Mouse (Mus musculus): Measurements from ENCODE around the gene Rxrb. TPM values are rescaled to one million over a fixed set of nuclear protein-coding genes. Genes with fewer than 3 reads are reported as not detected.

Rxrb gene
- total and polyA plus RNA-seq, 2 experiments from 2014 or later = 28.4 to 29.4 TPM

DNA sequence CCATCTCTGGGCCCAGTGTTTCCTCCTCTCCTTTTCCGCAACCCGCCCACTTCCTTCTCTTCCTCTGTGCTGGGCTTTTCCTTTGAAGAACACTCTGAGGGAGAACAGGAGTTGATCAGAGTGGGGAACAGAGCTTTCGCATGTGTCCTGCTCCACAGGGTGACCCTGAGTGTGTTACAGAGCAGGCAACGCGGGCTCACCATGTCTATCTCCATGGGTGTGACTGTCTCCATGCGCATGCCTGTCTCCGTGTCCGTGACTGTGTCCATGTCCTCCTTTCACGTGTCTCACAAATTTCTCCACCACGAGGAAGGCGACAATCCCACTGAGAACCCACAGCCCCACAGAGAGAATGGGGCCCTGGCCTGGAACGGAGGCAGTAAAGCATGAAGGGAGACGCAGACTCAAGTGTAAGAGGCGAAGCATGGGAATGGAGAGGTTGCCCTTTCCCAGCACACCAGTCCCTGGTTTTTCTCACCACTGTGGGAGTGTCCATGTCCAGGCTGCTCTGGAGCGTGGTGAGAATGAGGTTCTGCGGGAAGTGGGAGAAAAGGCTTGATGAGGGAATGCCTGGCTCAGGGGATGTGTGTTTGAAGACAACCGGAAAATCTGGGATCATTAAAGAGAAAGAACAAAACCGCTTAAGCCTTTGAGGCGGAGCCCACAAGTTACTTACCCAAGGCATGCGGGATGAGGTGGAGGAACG lies 1.6 kb upstream of the Rxrb start:
- H3K4me1 ChIP-seq (ENCODE audit: control insufficient read depth, insufficient read depth) = peaks cover 36% of the 10 kb centered on the region
- ATAC-seq (ENCODE audit: insufficient read depth, low read depth) (no peak), DNase-seq (ENCODE audit: low spot score) (no peak)
- peak overlapping the region; percentile 96; the same call in 1 of the 2 replicates for H3K27ac ChIP-seq (ENCODE audit: low read depth)
- TF ChIP-seq EP300 (IDR thresholded peaks at IDR 0.05; ENCODE audit: low read depth) = no peak
- TF ChIP-seq CTCF (IDR thresholded peaks at IDR 0.05; ENCODE audit: low read depth) = no peak
- H3K9ac ChIP-seq (replicated peaks; ENCODE audit: low read depth, low read length) = peak overlapping the region; percentile 73
- peak overlapping the region; percentile 63 for H3K4me3 ChIP-seq (ENCODE audit: low read depth, low read length)
- H3K4me2 ChIP-seq (ENCODE audit: low read depth, low read length) = peak overlapping the region; percentile 85
- H3K9me3 ChIP-seq (replicated peaks; ENCODE audit: control insufficient read depth, low read length) = no peaks in the 10 kb centered on the region
- WGBS = 74% methylated on average over 21 of the region's 21 CpGs
- peaks cover 25% of the 10 kb centered on the region for H3K36me3 ChIP-seq (replicated peaks; ENCODE audit: control insufficient read depth, insufficient read depth, low read length)
- no peaks in the 10 kb centered on the region for H3K27me3 ChIP-seq (ENCODE audit: control insufficient read depth, insufficient read depth, low read length)

DNA sequence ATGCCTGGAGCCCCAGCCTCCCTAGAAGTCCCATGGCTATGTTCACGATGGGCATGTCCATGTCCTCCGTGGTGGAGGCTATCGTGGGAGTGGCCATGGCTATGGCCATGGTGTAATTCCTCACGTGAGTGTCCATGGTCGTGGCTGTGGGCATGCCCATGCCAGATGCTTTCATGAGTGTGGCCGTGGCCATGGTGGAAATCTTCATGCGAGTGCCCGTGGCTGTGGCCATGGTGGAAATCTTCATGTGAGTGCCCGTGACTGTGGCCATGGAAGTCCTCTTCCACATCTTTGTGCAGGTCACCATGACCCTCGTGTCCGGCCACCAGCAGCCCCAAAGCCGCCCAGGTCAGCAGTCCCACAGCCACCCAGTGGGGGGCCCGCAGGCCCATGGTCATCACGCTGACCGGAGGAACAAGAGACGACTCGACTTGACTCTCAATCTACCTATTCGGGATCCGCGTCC lies 718 bp upstream of the Rxrb start:
- Histone ChIP-seq H3K4me1 (ENCODE audit: control insufficient read depth, insufficient read depth) (peaks cover 29% of the 10 kb centered on the region), H3K4me3 (ENCODE audit: low read depth, low read length) (peak overlapping the region; percentile 63), H3K9me3 (replicated peaks; ENCODE audit: control insufficient read depth, low read length) (no peaks in the 10 kb centered on the region), H3K36me3 (replicated peaks; ENCODE audit: control insufficient read depth, insufficient read depth, low read length) (peaks cover 32% of the 10 kb centered on the region), H3K9ac (replicated peaks; ENCODE audit: low read depth, low read length) (peak overlapping the region; percentile 73), H3K27me3 (ENCODE audit: control insufficient read depth, insufficient read depth, low read length) (no peaks in the 10 kb centered on the region), H3K4me2 (ENCODE audit: low read depth, low read length) (peak overlapping the region; percentile 85), H3K27ac (ENCODE audit: low read depth) (peak overlapping the region; percentile 96)
- WGBS = 2% methylated on average over 20 of the region's 20 CpGs
- DNase-seq (ENCODE audit: low spot score) (no peak), ATAC-seq (ENCODE audit: insufficient read depth, low read depth) (peak; percentile 0; the same call in 1 of the 2 replicates)
- no peak for TF ChIP-seq EP300 (IDR thresholded peaks at IDR 0.05; ENCODE audit: low read depth)
- no peak for TF ChIP-seq CTCF (IDR thresholded peaks at IDR 0.05; ENCODE audit: low read depth)

DNA sequence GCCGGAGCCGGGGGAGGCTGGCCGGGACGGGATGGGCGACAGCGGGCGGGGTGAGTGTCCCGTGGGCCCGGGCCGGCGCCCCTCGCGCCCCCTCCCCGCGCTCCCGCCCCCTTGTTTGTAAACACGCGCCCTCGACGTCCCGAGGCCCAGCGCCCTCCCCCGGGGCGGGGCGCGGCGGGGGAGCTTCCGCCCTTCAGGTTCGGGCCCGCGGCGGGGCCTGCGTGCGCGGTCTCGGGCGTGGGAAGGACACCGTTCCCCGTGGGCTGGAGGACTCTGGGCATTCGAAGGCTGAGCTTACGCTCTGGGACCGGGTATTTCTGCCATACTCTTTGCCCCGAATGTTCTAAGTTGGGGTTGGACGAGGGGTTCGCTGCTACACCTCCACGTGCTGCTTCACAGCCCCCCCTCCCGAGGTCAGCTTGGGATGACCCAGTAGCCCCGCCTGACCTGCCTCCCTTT lies 591 bp downstream of the Rxrb start:
- peak; percentile 25 for ATAC-seq (ENCODE audit: insufficient read depth, low read depth)
- 1% methylated on average over 45 of the region's 48 CpGs for WGBS
- H3K27me3 ChIP-seq (ENCODE audit: control insufficient read depth, insufficient read depth, low read length) = no peaks in the 10 kb centered on the region
- peaks cover 45% of the 10 kb centered on the region for H3K36me3 ChIP-seq (replicated peaks; ENCODE audit: control insufficient read depth, insufficient read depth, low read length)
- peaks cover 24% of the 10 kb centered on the region for H3K4me1 ChIP-seq (ENCODE audit: control insufficient read depth, insufficient read depth)
- peak overlapping the region; percentile 63 for H3K4me3 ChIP-seq (ENCODE audit: low read depth, low read length)
- TF ChIP-seq CTCF (IDR thresholded peaks at IDR 0.05; ENCODE audit: low read depth) (no peak), EP300 (IDR thresholded peaks at IDR 0.05; ENCODE audit: low read depth) (no peak)
- peak; percentile 47 for DNase-seq (ENCODE audit: low spot score)
- H3K27ac ChIP-seq (ENCODE audit: low read depth) = peak overlapping the region; percentile 96
- peak overlapping the region; percentile 73 for H3K9ac ChIP-seq (replicated peaks; ENCODE audit: low read depth, low read length)
- peak overlapping the region; percentile 85 for H3K4me2 ChIP-seq (ENCODE audit: low read depth, low read length)
- no peaks in the 10 kb centered on the region for H3K9me3 ChIP-seq (replicated peaks; ENCODE audit: control insufficient read depth, low read length)

- ATAC-seq (ENCODE audit: insufficient read depth, low read depth) = no peak
- peak overlapping the region; percentile 85 for H3K4me2 ChIP-seq (ENCODE audit: low read depth, low read length)
- whole genome bisulfite sequencing = 45% methylated on average over 9 of the region's 9 CpGs
Observed at GRCm38 (mm10) chr17:34032806-34033205, 1.2 kb downstream of the Rxrb start.

GRCm38 (mm10) chr17:34033441-34033840 lies 1.8 kb downstream of the Rxrb start:
- no peak overlapping the region for H3K4me3 ChIP-seq (ENCODE audit: low read depth, low read length)

More at GRCm38 (mm10) chr17:34032806-34033205, 1.2 kb downstream of the Rxrb start:
- no peak for TF ChIP-seq CTCF (IDR thresholded peaks at IDR 0.05; ENCODE audit: low read depth)
- no peak for TF ChIP-seq EP300 (IDR thresholded peaks at IDR 0.05; ENCODE audit: low read depth)
- Histone ChIP-seq H3K4me1 (ENCODE audit: control insufficient read depth, insufficient read depth) (peaks cover 21% of the 10 kb centered on the region), H3K4me3 (ENCODE audit: low read depth, low read length) (peak overlapping the region; percentile 63), H3K36me3 (replicated peaks; ENCODE audit: control insufficient read depth, insufficient read depth, low read length) (peaks cover 51% of the 10 kb centered on the region), H3K27me3 (ENCODE audit: control insufficient read depth, insufficient read depth, low read length) (no peaks in the 10 kb centered on the region), H3K9me3 (replicated peaks; ENCODE audit: control insufficient read depth, low read length) (no peaks in the 10 kb centered on the region), H3K9ac (replicated peaks; ENCODE audit: low read depth, low read length) (peak overlapping the region; percentile 73), H3K27ac (ENCODE audit: low read depth) (peak overlapping the region; percentile 96; the same call in 1 of the 2 replicates)
- DNase-seq (ENCODE audit: low spot score) = no peak

More at GRCm38 (mm10) chr17:34033441-34033840, 1.8 kb downstream of the Rxrb start:
- no peaks in the 10 kb centered on the region for H3K9me3 ChIP-seq (replicated peaks; ENCODE audit: control insufficient read depth, low read length)
- H3K9ac ChIP-seq (replicated peaks; ENCODE audit: low read depth, low read length) = no peak overlapping the region
- H3K36me3 ChIP-seq (replicated peaks; ENCODE audit: control insufficient read depth, insufficient read depth, low read length) = peaks cover 57% of the 10 kb centered on the region
- WGBS = 91% methylated on average over 9 of the region's 9 CpGs
- DNase-seq (ENCODE audit: low spot score) (no peak), ATAC-seq (ENCODE audit: insufficient read depth, low read depth) (no peak)
- H3K4me2 ChIP-seq (ENCODE audit: low read depth, low read length) = no peak overlapping the region
- 0 out of 2 replicates have a peak, but pooled peaks cover 3% of the 10 kb centered on the region for H3K27me3 ChIP-seq (ENCODE audit: control insufficient read depth, insufficient read depth, low read length)
- peaks cover 23% of the 10 kb centered on the region for H3K4me1 ChIP-seq (ENCODE audit: control insufficient read depth, insufficient read depth)
- peak overlapping the region; percentile 43 for H3K27ac ChIP-seq (ENCODE audit: low read depth)
- TF ChIP-seq CTCF (IDR thresholded peaks at IDR 0.05; ENCODE audit: low read depth) = no peak
- no peak for TF ChIP-seq EP300 (IDR thresholded peaks at IDR 0.05; ENCODE audit: low read depth)
